Mouse (Mus musculus) B cell, adult (primary cell): ENCODE results near the gene Strip2. TPM values are rescaled to one million over a fixed set of nuclear protein-coding genes. Genes with fewer than 3 reads are reported as not detected.

Source experiments
- total RNA-seq: library from RNA; stranded (reverse); gene quantifications from 4 replicates; pipeline ENCODE4 v1.2.4, GENCODE M21; 2023; ENCODE audit not compliant: inconsistent age

The Strip2 gene
- total RNA-seq: 0.22 to 0.66 TPM (median 0.41 TPM) in 4 replicates

GRCm38 (mm10) chr6:29916530-29917382 is at the start of gene Strip2:
TSS of gene Strip2 (plus strand) at chr6:29917012.

Other genes with a start within 250 kb of the Strip2 start
- 0.51 to 0.96 TPM (median 0.64 TPM) in 4 replicates for gene Tspan33, start 222.8 kb upstream of the Strip2 start, total RNA-seq
- 0.16 to 0.18 TPM (median 0.18 TPM) in 3 of 4 replicates, not detected in the other for gene Smo, start 181.5 kb upstream of the Strip2 start, total RNA-seq
- gene Ahcyl2, start 149.0 kb upstream of the Strip2 start, total RNA-seq: 57.9 to 62.0 TPM (median 60.2 TPM) in 4 replicates
- gene Nrf1, start 131.0 kb downstream of the Strip2 start, total RNA-seq: 68.9 to 71.5 TPM (median 69.8 TPM) in 4 replicates